Mouse (Mus musculus) layer of hippocampus, postnatal 14 days (tissue): ENCODE measurements around the gene Abca4. TPM values are rescaled to one million over a fixed set of nuclear protein-coding genes. Genes with fewer than 3 reads are reported as not detected.

ENCODE experiments used
- DNase-seq, 2 experiments: peaks; one replicate each; pipeline ENCODE4 v3.0.0; 2021 to 2022; ENCODE audit warnings: low spot score in 2 of 2, mixed read lengths in 1 of 2
- total RNA-seq, 2 experiments: library from RNA; stranded (reverse); gene quantifications; 2 replicates each; pipeline ENCODE4 v1.2.3; 2021

The Abca4 gene
- total RNA-seq, 2 experiments from 2014 or later = 2.6 to 6.6 TPM

DNA sequence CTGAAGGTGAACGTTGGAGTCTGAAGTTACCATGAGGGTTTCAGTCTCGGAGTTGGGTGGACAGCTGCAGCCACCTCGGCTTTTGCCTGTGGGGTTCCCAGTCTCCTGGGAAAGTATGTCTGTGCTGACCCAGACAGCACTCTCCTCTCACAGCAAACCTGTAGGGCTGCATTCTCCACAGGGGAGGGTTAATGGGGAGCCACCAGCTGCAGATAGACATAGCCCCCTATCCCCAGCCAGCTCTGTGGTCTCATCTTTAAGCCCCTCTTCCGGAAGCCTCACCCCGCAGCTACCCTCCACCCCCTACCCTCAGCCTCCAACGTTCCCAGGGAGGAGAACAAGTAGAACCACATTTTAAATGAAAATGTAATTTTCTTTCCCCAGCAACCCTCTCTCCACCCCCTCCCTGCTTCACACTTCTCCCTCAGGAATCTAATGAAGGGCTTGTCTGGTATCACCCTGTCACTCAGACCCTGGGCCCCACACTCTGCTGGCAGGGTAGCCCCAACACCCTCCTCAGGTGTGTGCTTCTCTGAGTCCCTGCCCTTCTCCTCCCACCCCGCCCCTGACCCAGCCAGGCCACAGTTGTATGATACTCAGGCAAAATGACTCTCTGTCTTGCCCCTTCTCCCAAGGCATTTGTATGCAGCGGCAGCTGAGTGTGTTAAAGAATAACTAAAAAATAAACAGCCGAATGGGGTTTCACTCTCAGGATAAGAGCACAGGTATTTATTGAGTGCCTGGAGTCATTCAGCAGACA, 14.4 kb downstream of the Abca4 start:
- DNase-seq = no peak

DNA sequence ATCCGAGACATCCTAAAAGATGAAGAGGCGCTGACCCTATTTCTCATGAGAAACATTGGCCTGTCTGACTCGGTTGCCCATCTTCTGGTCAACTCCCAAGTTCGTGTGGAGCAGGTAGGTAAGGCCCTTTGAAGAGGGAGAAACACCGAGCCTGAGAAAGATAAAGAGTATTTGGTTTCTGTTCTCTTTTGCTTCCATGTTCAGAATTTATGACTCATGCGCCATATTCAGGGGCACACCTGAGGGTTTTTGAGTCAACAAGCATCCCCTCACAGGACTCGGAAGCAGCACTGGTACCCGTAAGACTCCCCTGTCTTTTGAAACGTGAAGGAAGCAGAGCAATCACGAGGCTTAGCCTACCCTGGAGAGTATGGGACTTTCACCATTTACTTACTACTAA, 18.3 kb downstream of the Abca4 start:
- DNase-seq = no peak

DNA sequence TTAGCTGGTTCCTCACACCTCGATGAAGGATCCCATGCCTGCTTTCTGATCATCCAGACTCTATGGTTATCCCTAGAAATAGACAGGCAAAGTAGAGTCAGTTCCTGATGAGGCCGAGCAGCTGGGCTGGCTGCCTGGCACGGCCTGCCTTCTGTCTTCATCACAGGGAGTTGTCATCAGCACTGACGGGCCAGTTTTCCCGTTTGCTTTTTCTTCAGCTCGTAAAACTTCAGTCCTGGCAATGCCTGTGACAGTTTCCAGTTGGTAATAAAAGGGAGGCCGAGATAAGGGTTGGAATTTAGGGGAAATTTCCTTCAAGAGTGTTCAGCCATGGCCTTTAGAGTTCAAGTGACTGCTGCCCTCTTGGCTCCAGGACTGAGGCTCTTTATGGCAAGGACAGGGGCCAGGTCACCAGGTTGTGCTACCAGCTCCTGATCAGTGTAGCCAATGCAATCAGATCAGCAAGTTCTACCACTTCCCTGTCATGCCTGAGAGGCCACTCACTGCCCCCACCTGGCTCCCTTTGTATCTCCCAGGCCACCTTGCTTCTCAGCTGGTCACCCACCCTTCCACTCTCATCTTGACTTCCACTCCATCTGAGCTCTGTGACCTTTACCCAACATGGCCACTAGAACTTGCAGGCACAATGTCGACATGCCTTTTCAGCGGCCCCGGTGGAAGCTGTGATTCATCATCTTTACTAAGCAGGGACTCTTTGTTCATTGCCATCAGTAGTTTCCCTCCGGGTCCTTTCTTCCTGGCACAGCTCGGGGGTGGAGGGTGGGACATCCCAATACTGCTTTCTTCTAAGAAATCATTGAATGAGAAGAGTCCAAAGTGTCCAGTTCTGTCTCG, 20.5 kb downstream of the Abca4 start:
- no peak for DNase-seq

DNA sequence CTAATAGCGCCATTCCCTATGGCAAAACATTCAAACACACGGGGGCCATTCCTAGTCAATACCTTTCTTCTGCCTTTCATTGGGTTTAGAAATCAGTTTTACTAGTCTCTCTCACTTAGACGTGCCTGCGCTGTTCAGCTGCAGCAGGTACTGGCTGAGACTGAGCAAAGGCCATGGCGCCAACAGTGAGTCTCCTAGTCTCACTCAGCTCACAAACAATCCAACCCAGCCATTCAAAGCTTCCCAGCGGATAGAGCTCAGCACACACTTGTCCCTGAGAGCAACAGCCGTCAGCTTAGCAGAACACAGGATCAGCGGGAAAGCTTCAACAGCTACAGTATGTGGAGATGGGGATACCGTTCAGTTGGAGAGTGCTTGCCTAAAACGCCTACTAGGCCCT, 27.5 kb downstream of the Abca4 start:
- DNase-seq = no peak

DNA sequence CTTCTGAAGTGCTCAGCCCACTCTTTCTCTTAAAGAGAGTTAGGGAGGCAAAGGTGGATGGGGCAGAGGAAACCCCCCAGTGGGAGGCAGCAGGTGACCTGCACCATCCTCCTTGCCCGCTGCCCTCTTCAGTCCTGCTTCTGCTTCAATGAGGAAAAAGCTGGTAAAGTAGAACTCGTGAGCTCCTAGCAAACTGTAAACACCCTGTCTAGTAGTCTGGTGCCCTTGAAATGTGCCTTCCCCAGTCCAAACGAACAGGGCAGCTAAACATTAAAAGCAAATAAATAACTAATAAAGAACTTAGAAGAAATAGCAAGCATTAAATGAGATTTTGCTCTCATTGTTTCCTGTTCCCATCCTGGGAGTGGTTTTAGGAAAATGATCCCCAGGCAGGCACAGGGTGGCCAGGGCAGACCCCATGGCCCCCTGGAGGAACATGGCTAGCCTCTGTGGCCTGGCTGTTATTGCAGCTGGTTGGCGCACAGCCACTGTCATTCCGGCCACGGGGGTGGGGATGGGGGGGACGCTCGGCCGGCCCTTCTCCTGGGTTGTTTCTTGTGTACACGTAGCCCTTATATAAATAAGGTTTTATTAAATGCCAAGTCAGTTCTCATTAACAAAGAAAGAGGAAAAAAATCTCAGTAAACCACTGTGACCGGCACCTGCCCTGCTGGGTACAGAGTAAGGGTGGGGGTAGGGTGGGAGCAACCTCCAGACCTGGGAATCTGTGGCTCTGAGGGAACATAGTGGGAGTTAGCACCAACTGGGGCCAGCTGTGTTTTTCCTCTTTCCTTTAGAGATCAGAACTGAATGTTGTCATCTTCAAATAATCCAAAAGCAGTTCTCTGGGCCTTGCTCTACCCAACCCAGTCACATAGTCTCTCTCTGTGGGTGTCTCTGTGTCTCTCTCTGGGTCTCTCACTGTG, 28.7 kb downstream of the Abca4 start:
- no peak for DNase-seq

DNA sequence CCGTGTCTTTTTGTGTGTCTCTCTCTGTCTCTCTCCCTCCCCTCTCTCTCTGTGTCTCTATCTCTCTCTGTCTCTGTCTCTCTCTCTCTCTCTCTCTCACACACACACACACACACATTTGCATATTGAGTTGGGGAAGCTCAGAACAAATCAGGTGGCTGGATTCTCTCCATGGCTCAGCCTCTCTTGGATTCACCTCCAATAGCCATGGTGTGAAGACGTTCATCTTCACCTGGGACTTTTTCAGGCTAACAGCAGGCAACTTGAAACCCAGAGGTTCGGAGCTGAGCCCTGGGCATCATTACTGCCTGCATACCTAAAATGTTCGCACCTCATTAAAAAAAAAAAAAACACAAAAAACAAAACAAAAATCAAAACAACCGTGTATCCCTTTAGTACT, 29.4 kb downstream of the Abca4 start:
- DNase-seq = no peak

DNA sequence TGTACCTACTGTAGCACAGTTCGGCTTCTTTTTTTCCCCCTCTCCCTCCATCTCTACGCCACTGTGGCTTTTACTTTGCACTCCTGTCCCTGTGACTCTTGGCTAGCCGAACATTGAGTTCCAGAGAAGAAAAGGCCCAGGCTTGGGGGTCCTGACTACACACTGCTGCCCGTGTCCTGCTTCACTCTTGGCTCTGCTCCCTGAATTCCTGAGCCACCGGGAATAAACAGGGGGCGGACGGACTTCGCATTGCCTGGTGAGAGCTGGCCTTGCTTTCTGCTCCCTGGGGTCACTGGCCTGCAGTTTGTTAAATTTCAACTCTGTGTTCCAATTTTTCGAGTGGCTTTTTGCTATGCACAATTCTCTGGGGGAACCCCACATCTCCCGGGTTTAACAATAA, 30.1 kb downstream of the Abca4 start:
- no peak for DNase-seq

DNA sequence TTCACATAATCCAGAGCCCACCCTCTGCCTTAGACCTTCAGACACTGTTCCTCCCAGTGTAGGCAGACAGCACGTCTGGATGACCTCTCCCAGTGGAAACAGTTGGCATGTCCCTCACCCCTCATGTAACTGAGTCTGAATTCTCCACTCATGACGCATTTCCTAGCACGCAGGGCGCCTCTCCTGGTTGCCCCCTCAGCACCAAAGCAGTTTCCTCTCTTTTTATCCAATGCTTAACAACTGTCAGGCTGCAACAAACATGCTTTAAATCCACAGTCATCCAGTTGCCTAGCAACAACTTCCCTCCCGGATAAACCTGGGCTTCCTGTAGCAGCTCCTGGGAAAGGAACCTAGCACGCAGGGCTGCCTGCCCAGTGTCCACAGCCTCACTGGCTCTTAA, 33.9 kb downstream of the Abca4 start:
- DNase-seq = no peak

DNA sequence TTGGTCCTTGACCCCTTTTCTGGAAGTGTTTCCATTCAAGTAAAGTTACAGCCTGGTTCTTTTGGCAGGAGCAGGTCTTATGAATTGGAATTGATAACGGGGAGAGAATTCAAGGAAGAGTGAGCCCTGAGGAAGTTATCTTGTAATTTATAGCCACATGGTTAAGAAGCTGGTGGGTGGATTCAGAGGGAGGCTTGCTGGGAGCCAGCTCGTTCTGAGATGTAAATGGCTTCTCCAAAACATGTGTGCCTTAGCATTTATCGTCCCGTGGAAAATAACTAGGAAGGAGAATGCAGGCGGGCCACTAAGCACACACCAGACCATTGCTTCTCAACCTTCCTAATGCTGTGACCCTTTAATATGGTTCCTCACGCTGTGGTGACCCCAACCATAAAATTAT, 34.9 kb downstream of the Abca4 start:
- no peak for DNase-seq

DNA sequence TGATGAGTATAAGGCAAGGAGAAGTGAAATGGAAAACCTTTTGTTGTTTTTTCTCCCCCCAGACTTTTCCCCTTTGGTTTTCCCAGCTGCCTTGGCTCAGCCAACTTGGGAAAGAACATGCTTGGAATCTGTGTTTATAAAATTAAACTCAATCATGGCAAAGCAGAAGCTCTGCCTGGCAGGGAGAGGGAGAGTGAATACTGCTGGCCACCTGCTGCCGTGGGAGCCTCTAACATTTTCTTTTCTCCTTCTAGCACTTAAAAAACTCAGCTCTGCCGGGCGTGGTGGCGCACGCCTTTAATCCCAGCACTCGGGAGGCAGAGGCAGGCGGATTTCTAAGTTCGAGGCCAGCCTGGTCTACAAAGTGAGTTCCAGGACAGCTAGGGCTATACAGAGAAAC, 37.4 kb downstream of the Abca4 start:
- DNase-seq = peak in 1 of 2 experiments; percentile 67

DNA sequence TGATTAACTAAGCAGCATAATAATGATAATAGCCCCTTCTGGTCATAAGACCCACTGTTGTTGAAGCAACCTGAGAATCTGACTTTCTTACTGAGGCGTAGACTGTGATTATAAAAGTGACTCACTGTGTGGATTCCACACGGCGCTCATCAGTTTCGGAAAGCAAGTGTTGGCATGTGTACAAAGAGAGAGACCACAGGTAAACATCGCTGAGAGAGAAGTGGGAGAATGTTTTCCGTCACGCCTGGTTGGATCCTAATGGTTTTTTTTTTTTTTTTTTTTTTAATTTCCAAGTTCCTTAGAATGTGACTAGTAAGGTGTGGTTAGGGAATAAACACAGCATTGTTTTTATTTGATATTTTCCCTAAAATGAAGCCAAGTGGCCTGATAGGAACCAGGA, 38.1 kb downstream of the Abca4 start:
- no peak for DNase-seq

DNA sequence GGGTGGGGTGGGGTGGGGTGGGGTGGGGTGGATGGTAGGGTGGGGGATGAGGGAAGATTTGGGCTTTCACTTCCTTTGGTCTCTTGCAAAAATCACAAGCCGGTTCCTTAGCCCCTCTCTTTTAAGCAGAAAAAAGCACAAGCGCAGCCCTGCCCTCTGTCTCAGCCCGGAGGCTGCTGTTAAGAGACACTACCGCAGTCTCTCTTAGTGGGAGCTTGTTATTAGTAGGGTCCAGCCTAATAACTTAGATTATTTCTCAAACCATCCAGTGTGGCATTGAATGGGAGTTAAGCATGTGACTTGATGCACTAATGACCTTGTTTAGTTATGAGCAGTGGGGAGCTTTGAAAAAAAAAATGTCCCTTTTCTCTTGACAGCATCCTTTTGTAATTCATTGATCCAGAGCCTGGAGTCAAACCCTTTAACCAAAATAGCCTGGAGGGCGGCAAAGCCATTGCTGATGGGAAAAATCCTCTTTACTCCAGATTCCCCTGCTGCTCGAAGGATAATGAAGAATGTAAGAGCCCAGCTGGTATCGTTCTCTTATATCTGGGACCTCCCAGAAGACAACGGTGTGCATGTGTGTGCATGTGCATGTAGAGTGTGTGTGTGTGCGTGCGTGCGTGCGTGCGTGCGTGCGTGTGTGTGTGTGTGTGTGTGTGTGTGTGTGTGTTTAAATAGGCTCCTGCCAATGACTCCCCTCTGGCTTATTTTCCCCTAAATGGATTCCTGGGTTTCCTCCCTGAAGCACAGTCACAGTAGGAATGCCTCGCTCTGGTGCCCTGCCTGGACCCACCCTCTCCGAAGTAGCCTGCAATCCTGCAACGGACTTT, 41.1 kb downstream of the Abca4 start:
- DNase-seq = no peak

DNA sequence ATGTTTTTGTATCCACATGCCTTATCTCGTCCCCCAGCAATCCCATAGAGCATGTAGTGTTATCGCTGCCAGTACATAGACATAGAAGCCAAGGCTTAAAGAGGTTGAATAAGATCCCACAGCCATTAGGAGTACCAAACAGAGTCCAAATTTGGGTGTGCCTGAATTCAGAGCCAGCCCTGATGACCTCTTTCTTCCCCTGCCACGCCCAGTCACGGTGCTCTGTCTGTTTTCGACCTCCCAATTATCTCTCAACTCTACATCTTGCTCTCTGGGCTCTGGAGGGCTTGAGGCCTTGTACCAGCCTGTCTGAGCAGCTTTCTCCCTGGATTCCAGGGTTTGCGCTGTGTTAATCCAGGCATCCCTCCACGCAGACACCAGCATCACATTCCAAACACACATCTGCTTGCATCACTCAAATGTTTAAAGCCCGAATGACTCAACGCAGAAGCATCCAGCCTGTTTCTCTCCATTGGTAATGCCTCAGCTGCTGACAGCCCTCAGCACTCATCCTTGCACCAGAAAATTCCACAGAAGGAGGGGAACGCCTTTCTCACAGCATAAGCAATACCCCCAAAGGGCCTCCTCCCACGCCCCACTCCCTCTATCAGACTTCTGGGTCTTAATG, 43.9 kb downstream of the Abca4 start:
- no peak for DNase-seq

DNA sequence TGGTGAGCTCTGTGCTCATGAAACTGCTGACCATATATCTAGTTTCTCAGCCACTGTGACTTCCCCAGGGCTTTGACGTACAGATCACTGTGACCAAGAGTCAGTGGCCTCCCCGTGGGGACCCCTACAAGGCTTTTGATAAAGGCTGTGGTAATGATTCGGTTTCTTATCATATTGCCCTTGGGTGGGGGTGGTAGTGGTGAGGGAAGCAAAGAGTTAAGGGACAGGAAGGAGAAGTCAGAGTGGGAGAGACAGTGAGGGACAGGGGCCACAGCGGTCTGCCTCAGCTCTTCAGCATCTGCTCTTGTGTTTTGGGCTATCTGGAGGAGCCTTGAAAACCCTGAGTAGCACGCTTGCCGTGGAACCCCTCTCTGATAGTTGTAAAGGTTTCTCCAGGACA, 46.1 kb downstream of the Abca4 start:
- DNase-seq = no peak

DNA sequence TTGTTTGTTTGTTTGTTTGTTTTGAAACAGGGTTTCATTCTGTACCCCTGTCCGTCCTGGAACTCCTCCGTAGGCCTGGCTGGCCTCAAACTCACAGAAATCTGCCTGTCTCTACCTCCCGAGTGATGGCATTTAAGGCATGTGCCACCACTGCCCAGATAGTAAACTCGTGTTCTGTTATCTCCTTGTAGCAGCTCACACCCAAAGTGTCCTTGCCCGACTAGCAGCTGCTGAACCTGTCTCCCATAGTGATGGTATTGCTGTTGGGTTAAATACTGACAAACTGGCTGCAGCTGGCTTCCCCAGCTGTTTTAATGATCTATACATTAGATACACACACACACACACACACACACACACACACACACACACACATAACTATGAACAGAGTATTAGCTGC, 55.5 kb downstream of the Abca4 start:
- no peak for DNase-seq

DNA sequence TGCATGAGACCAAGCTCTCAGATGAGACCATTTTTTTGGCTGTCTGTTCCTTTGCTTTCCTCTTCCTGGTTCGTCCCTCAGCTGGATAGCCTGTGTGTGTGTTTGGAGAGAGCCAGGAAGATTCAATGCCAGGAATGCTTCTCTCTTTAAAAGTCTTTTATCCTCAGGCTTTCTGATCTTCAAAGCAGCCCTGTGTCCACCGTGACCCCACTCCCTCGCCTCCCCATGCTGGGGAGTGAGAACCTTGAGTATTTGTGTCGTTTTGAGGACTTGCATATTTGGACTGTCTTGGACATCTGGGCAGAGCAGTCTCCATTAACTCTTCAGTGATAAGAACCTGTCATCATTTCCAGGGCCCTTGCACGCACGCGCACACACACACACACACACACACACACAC, 57.8 kb downstream of the Abca4 start:
- no peak for DNase-seq

DNA sequence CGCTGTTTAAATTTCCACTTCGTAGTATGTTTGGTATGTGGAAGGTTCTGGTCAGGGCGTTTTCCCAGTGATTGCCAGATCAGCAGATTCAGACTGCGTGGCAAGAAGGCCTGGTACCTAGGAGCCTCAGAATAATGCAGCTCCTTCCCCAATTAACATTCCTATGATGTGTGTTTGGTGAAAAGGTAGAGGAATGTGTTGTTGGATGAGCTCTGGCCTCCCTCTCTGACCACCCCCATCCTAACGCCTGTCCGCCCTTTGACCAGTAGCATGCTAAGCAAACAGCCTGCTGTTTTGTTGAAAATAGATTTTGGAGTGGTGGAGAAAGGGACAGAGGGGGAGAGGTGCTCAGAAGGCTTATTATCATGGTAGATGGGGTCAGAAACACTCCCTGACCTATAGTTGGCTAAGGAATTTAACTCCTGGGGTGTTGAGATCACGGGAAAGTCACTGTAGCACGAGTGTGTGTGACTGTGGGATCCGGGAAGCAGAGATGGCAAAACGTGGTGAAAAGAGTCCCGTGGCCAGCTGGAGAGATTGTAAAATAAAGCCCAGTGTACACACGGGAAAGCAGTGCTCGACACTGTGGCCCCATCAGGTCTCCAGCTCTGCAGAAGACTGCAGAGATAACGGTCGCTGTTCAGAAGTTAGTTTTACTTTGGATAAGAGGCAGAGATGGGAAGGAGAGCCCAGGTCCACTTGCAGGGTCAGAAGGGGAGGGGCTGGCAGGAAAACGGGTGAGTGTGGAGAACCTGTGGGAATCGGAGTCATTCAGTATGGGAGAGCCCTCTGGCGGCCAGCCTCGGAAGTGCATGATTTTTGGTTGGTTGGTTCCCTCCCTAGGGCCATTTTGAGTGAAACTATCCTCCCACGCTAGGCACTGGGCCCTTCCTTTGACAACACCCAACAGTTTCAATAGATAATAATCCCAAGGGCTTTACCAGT, 59.9 kb downstream of the Abca4 start:
- peak; percentile 65 to 69 for DNase-seq

DNA sequence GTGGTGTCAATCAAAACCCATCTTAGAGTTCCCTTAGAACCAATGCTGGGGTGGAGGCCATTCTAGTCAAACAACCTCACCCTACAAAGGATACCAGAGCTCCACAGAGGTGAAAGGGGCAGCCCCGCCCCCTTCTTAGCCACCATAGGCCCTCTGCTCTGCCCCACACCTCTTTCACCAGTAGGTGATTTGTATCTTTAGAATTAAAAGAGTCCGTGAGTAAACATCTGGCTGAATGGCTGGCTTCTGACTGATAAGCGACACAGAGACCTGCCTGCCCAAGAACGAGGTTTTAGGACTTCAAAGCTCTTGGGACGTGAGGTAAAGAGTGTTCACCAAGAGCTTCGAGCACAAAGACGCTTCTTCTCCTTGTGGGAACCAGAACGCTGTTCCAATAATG, 62.7 kb downstream of the Abca4 start:
- no peak for DNase-seq

DNA sequence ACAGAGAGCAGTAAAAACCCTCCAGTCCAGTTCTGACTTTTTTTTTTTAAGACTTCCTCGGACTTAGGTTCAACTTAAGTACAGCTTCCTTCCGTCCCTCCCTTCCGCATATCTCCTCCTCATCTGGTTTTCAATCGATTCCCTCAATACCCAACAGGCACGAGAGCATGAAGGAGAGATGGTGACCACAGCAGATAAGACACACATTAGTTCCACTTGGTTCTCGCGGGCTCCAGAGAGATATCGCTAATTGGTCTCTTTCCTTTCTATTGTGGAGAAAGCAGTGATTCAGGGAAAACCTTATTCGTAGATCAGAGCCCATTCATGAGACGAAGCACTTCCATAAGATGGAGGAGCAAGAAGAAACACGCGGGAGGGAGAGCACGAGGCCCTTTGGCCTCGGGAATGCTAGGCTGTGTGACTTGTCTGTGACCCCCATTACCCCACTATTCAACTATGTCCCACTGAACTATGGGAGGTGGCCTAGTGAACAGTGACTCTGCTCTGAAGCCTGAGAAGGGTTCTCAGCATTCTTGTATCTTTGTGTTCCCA, 63.5 kb downstream of the Abca4 start:
- no peak for DNase-seq
